Mouse (Mus musculus) hindbrain, embryonic 12.5 days (tissue): ENCODE measurements around the gene Wdfy2. TPM values are rescaled to one million over a fixed set of nuclear protein-coding genes. Genes with fewer than 3 reads are reported as not detected.
A peak's percentile ranks its signal among the peaks of the same experiment; 100 is the strongest.

ENCODE experiments used
- ATAC-seq: fragments of 200-750 bp; cut with Nextera tagmentation; 2 replicates; pipeline ENCODE4 v1.8.0; 2017; ENCODE audit warnings: moderate TSS enrichment; ENCODE audit not compliant: low FRiP score
- H3K27ac ChIP-seq: fragments of 300-500 bp; sonication (generic); 2 replicates; pipeline ENCODE4 v1.5.1; 2016; ENCODE audit warnings: mild to moderate bottlenecking
- H3K27me3 ChIP-seq: fragments of 300-500 bp; sonication (generic); 2 replicates; pipeline ENCODE4 v1.6.1; 2016; ENCODE audit warnings: mild to moderate bottlenecking
- H3K36me3 ChIP-seq: fragments of 300-500 bp; sonication (generic); 2 replicates; pipeline ENCODE4 v1.6.1; 2016; ENCODE audit warnings: mild to moderate bottlenecking
- H3K4me1 ChIP-seq: fragments of 300-500 bp; sonication (generic); 2 replicates; pipeline ENCODE4 v1.6.1; 2016
- H3K4me2 ChIP-seq: fragments of 300-500 bp; sonication (generic); replicated peaks from 2 replicates; pipeline ENCODE4 v1.6.1; 2016; ENCODE audit warnings: mild to moderate bottlenecking
- H3K4me3 ChIP-seq: fragments of 300-500 bp; sonication (generic); 2 replicates; pipeline ENCODE4 v1.5.1; 2016; ENCODE audit warnings: mild to moderate bottlenecking
- H3K9ac ChIP-seq: fragments of 300-500 bp; sonication (generic); 2 replicates; pipeline ENCODE4 v1.6.1; 2016; ENCODE audit warnings: mild to moderate bottlenecking, moderate library complexity
- H3K9me3 ChIP-seq: fragments of 300-500 bp; sonication (generic); replicated peaks from 2 replicates; pipeline ENCODE4 v1.6.1; 2016; ENCODE audit warnings: mild to moderate bottlenecking
- WGBS: fragments of 180-500 bp; shearing (Covaris S2); methylation state at CpG from one replicate; pipeline ENCODE4 v1.1.7; 2016; 5-methylcytosine and 5-hydroxymethylcytosine counted together
- polyA plus RNA-seq: library from polyadenylated mRNA; unstranded; fragments of >200 nt; fragmentation: Nextera tagmentation; extraction: Ambion mirVana; gene quantifications from 2 replicates; pipeline ENCODE4 v1.2.1, GENCODE M21; 2016

Gene Wdfy2
- polyA plus RNA-seq, 1 experiment from 2014 or later = 15.0 TPM

GRCm38 (mm10) chr14:62868254-62868653 is 30.8 kb downstream of the Wdfy2 start:
- no peak overlapping the region for H3K27ac ChIP-seq
- no peak overlapping the region for H3K4me2 ChIP-seq
- no peaks in the 10 kb centered on the region for H3K27me3 ChIP-seq
- H3K9me3 ChIP-seq = no peaks in the 10 kb centered on the region
- 39% methylated on average over 3 of the region's 3 CpGs for WGBS
- no peak overlapping the region for H3K9ac ChIP-seq
- peaks cover 4% of the 10 kb centered on the region; the same call in 1 of the 2 replicates for H3K36me3 ChIP-seq
- no peak overlapping the region for H3K4me3 ChIP-seq
- ATAC-seq = no peak
- H3K4me1 ChIP-seq = peaks cover 15% of the 10 kb centered on the region

GRCm38 (mm10) chr14:62870238-62870638 is 32.8 kb downstream of the Wdfy2 start:
- WGBS = 98% methylated on average over 7 of the region's 7 CpGs
- Histone ChIP-seq H3K4me1 (peaks cover 20% of the 10 kb centered on the region), H3K27me3 (no peaks in the 10 kb centered on the region), H3K9ac (no peak overlapping the region), H3K4me3 (no peak overlapping the region), H3K4me2 (no peak overlapping the region), H3K9me3 (no peaks in the 10 kb centered on the region), H3K27ac (no peak overlapping the region), H3K36me3 (peaks cover 4% of the 10 kb centered on the region; the same call in 1 of the 2 replicates)
- no peak for ATAC-seq

GRCm38 (mm10) chr14:62871431-62871830 is 34.0 kb downstream of the Wdfy2 start:
- ATAC-seq = no peak
- H3K4me2 ChIP-seq = no peak overlapping the region
- H3K9me3 ChIP-seq = no peaks in the 10 kb centered on the region
- no peak overlapping the region for H3K4me3 ChIP-seq
- no peak overlapping the region for H3K9ac ChIP-seq
- H3K27ac ChIP-seq = no peak overlapping the region
- WGBS = 92% methylated on average over 5 of the region's 5 CpGs
- H3K36me3 ChIP-seq = peaks cover 4% of the 10 kb centered on the region; the same call in 1 of the 2 replicates
- no peaks in the 10 kb centered on the region for H3K27me3 ChIP-seq
- H3K4me1 ChIP-seq = peaks cover 18% of the 10 kb centered on the region

- no peak overlapping the region for H3K4me3 ChIP-seq
- 94% methylated on average over 2 of the region's 2 CpGs for WGBS
- peaks cover 18% of the 10 kb centered on the region for H3K4me1 ChIP-seq
- no peak overlapping the region for H3K27ac ChIP-seq
- no peaks in the 10 kb centered on the region for H3K27me3 ChIP-seq
- H3K9me3 ChIP-seq = no peaks in the 10 kb centered on the region
- no peak overlapping the region for H3K9ac ChIP-seq
- H3K36me3 ChIP-seq = peaks cover 4% of the 10 kb centered on the region; the same call in 1 of the 2 replicates
- no peak overlapping the region for H3K4me2 ChIP-seq
- no peak for ATAC-seq
These were observed 34.5 kb downstream of the Wdfy2 start for GRCm38 (mm10) chr14:62871932-62872331.

GRCm38 (mm10) chr14:62873820-62874219 is 36.3 kb downstream of the Wdfy2 start:
- Histone ChIP-seq H3K4me2 (no peak overlapping the region), H3K9me3 (no peaks in the 10 kb centered on the region), H3K4me3 (no peak overlapping the region), H3K4me1 (peaks cover 17% of the 10 kb centered on the region), H3K27ac (peak overlapping the region; percentile 40; the same call in 1 of the 2 replicates), H3K9ac (no peak overlapping the region), H3K27me3 (no peaks in the 10 kb centered on the region), H3K36me3 (peaks cover 4% of the 10 kb centered on the region; the same call in 1 of the 2 replicates)
- WGBS = 47% methylated on average over 4 of the region's 4 CpGs
- ATAC-seq = peak; percentile 29; the same call in 1 of the 2 replicates

- Histone ChIP-seq H3K9me3 (no peaks in the 10 kb centered on the region), H3K9ac (no peak overlapping the region), H3K4me3 (no peak overlapping the region), H3K36me3 (peaks cover 4% of the 10 kb centered on the region; the same call in 1 of the 2 replicates), H3K4me2 (no peak overlapping the region), H3K27ac (no peak overlapping the region), H3K4me1 (peaks cover 22% of the 10 kb centered on the region), H3K27me3 (no peaks in the 10 kb centered on the region)
- 39% methylated on average over 8 of the region's 8 CpGs for WGBS
- ATAC-seq = peak; percentile 83
These were observed 36.9 kb downstream of the Wdfy2 start for GRCm38 (mm10) chr14:62874348-62874747.

- Histone ChIP-seq H3K27ac (no peak overlapping the region), H3K9ac (no peak overlapping the region), H3K27me3 (no peaks in the 10 kb centered on the region), H3K36me3 (no peaks in the 10 kb centered on the region), H3K9me3 (no peaks in the 10 kb centered on the region), H3K4me2 (no peak overlapping the region), H3K4me1 (peaks cover 44% of the 10 kb centered on the region), H3K4me3 (no peak overlapping the region)
- WGBS = 83% methylated on average over 6 of the region's 6 CpGs
- no peak for ATAC-seq
These were observed 40.6 kb downstream of the Wdfy2 start for GRCm38 (mm10) chr14:62878076-62878475.

GRCm38 (mm10) chr14:62878634-62879430 is 41.4 kb downstream of the Wdfy2 start:
- H3K4me1 ChIP-seq = peaks cover 42% of the 10 kb centered on the region
- no peak overlapping the region for H3K4me2 ChIP-seq

GRCm38 (mm10) chr14:62879497-62879896 is 42.0 kb downstream of the Wdfy2 start:
- Histone ChIP-seq H3K36me3 (no peaks in the 10 kb centered on the region), H3K9ac (no peak overlapping the region), H3K27ac (peak overlapping the region; percentile 49), H3K4me2 (peak overlapping the region; percentile 5; the same call in 1 of the 2 replicates), H3K4me1 (peaks cover 37% of the 10 kb centered on the region), H3K27me3 (no peaks in the 10 kb centered on the region), H3K9me3 (no peaks in the 10 kb centered on the region), H3K4me3 (no peak overlapping the region)
- peak; percentile 79 for ATAC-seq
- WGBS = 17% methylated on average over 5 of the region's 5 CpGs

More at GRCm38 (mm10) chr14:62878634-62879430, 41.4 kb downstream of the Wdfy2 start:
- no peaks in the 10 kb centered on the region for H3K36me3 ChIP-seq
- H3K27me3 ChIP-seq = no peaks in the 10 kb centered on the region
- H3K9me3 ChIP-seq = no peaks in the 10 kb centered on the region
- 68% methylated on average over 7 of the region's 7 CpGs for WGBS
- H3K27ac ChIP-seq = 0 out of 2 replicates have a peak overlapping the region, but pooled peaks have one; percentile 8
- H3K9ac ChIP-seq = no peak overlapping the region
- ATAC-seq = no peak
- no peak overlapping the region for H3K4me3 ChIP-seq

- Histone ChIP-seq H3K4me3 (no peak overlapping the region), H3K27me3 (no peaks in the 10 kb centered on the region), H3K4me2 (peak overlapping the region; percentile 5; the same call in 1 of the 2 replicates), H3K27ac (peak overlapping the region; percentile 66), H3K36me3 (no peaks in the 10 kb centered on the region), H3K4me1 (peaks cover 34% of the 10 kb centered on the region), H3K9ac (no peak overlapping the region), H3K9me3 (no peaks in the 10 kb centered on the region)
- peak; percentile 90 for ATAC-seq
- 41% methylated on average over 5 of the region's 5 CpGs for WGBS
These were observed 42.8 kb downstream of the Wdfy2 start for GRCm38 (mm10) chr14:62880084-62880851.

- ATAC-seq = no peak
- H3K27ac ChIP-seq = no peak overlapping the region
- H3K4me3 ChIP-seq = no peak overlapping the region
- peaks cover 34% of the 10 kb centered on the region for H3K4me1 ChIP-seq
- WGBS = 23% methylated on average over 4 of the region's 4 CpGs
- no peaks in the 10 kb centered on the region for H3K9me3 ChIP-seq
- H3K27me3 ChIP-seq = no peaks in the 10 kb centered on the region
- no peak overlapping the region for H3K4me2 ChIP-seq
- no peak overlapping the region for H3K9ac ChIP-seq
- no peaks in the 10 kb centered on the region for H3K36me3 ChIP-seq
These were observed 44.7 kb downstream of the Wdfy2 start for GRCm38 (mm10) chr14:62882061-62882614.

- H3K9me3 ChIP-seq = no peaks in the 10 kb centered on the region
- H3K4me3 ChIP-seq = no peak overlapping the region
- H3K27ac ChIP-seq = no peak overlapping the region
- H3K36me3 ChIP-seq = no peaks in the 10 kb centered on the region
- no peak for ATAC-seq
- H3K4me2 ChIP-seq = no peak overlapping the region
- H3K4me1 ChIP-seq = peaks cover 30% of the 10 kb centered on the region
- H3K9ac ChIP-seq = no peak overlapping the region
- H3K27me3 ChIP-seq = no peaks in the 10 kb centered on the region
- WGBS = 50% methylated on average over 1 of the region's 1 CpGs
These were observed 46.1 kb downstream of the Wdfy2 start for GRCm38 (mm10) chr14:62883551-62883950.
